Mouse (Mus musculus): ENCODE results near the gene Zc3hav1.

- TF ChIP-seq CTCF (conservative IDR thresholded peaks at IDR 0.05; ENCODE audit: insufficient read depth, insufficient read length, low read depth, low read length) (no peak), POLR2A (IDR thresholded peaks at IDR 0.05; ENCODE audit: low read depth, low read length) (no peak)
Observed at GRCm38 (mm10) chr6:38351930-38352329, 2.5 kb downstream of the Zc3hav1 start.
